Mouse (Mus musculus) T-cell, adult 2 months (primary cell): Measurements from ENCODE around the gene Rab22a.
"Not testable (repeated sequence)": the region's sequence is repeated elsewhere in the genome, so short reads cannot be mapped to it uniquely, and the experiment has no call there.

Experiments
- DNase-seq: peaks from one replicate; pipeline ENCODE4 v3.0.0; 2022; ENCODE audit warnings: low spot score

Rab22a gene

GRCm38 (mm10) chr2:173659057-173659925 is at the start of gene Rab22a:
Gene Rab22a (plus strand): TSS chr2:173659760.
- peak; percentile 99 for DNase-seq

- no peak for DNase-seq
These were observed 44.0 kb upstream of the Rab22a start for GRCm38 (mm10) chr2:173615378-173616081.

- DNase-seq, result no peak
These were observed 43.4 kb upstream of the Rab22a start for GRCm38 (mm10) chr2:173616156-173616555.

GRCm38 (mm10) chr2:173619132-173619531 is 40.4 kb upstream of the Rab22a start:
- DNase-seq, result no peak

GRCm38 (mm10) chr2:173620645-173621044 is 38.9 kb upstream of the Rab22a start:
- no peak for DNase-seq

- no peak for DNase-seq
These were observed 37.4 kb upstream of the Rab22a start for GRCm38 (mm10) chr2:173622173-173622601.

GRCm38 (mm10) chr2:173624667-173625066 is 34.9 kb upstream of the Rab22a start:
- DNase-seq, result no peak

GRCm38 (mm10) chr2:173625786-173626185 is 33.8 kb upstream of the Rab22a start:
- DNase-seq, result no peak

- DNase-seq, result not testable (repeated sequence)
These were observed 25.5 kb upstream of the Rab22a start for GRCm38 (mm10) chr2:173634106-173634505.

GRCm38 (mm10) chr2:173641370-173641769 is 18.2 kb upstream of the Rab22a start:
- DNase-seq, result no peak

GRCm38 (mm10) chr2:173642262-173642999 is 17.1 kb upstream of the Rab22a start:
- no peak for DNase-seq

GRCm38 (mm10) chr2:173647197-173647911 is 12.2 kb upstream of the Rab22a start:
- no peak for DNase-seq

- DNase-seq, result no peak
These were observed 9.8 kb upstream of the Rab22a start for GRCm38 (mm10) chr2:173649762-173650161.

- DNase-seq, result no peak
These were observed 6.0 kb upstream of the Rab22a start for GRCm38 (mm10) chr2:173653526-173653925.

GRCm38 (mm10) chr2:173657736-173658135 is 1.8 kb upstream of the Rab22a start:
- DNase-seq, result no peak

GRCm38 (mm10) chr2:173658517-173658916 is 1.0 kb upstream of the Rab22a start:
- no peak for DNase-seq

- DNase-seq, result peak; percentile 3
These were observed 545 bp downstream of the Rab22a start for GRCm38 (mm10) chr2:173659926-173660684.

- DNase-seq, result no peak
These were observed 2.8 kb downstream of the Rab22a start for GRCm38 (mm10) chr2:173662255-173662950.

- no peak for DNase-seq
These were observed 5.2 kb downstream of the Rab22a start for GRCm38 (mm10) chr2:173664736-173665135.

- DNase-seq, result no peak
These were observed 5.7 kb downstream of the Rab22a start for GRCm38 (mm10) chr2:173665271-173665670.
